Mouse (Mus musculus) cerebellum, adult 2 months (tissue): ENCODE measurements around the gene Pacs2. TPM values are rescaled to one million over a fixed set of nuclear protein-coding genes. Genes with fewer than 3 reads are reported as not detected.

ENCODE experiments used
- DNase-seq, 2 experiments: peaks; one replicate each; pipeline ENCODE4 v3.0.0; 2021
- H3K27ac ChIP-seq: fragments of 200-500 bp; 2 replicates; pipeline ENCODE4 v1.5.1; 2012; ENCODE audit warnings: low read length, control low read depth, inconsistent platforms; ENCODE audit not compliant: insufficient read depth
- H3K27me3 ChIP-seq: fragments of 200-500 bp; 2 replicates; pipeline ENCODE4 v1.6.1; 2012; ENCODE audit warnings: inconsistent platforms, mild to moderate bottlenecking, low read length, moderate library complexity; ENCODE audit not compliant: control insufficient read depth, insufficient read depth
- H3K4me1 ChIP-seq: fragments of 200-500 bp; 2 replicates; pipeline ENCODE4 v1.6.1; 2011; ENCODE audit warnings: low read length; ENCODE audit not compliant: control insufficient read depth, insufficient read depth
- H3K4me3 ChIP-seq: fragments of 200-500 bp; replicated peaks from 2 replicates; pipeline ENCODE3; 2011; ENCODE audit warnings: mild to moderate bottlenecking, low read depth, low read length, control low read depth; ENCODE audit not compliant: insufficient read depth
- CTCF ChIP-seq: fragments of 200-500 bp; IDR thresholded peaks from 2 replicates; pipeline ENCODE4 v1.5.1; 2011; ENCODE audit warnings: low read depth, mild to moderate bottlenecking, control low read depth, low read length, moderate library complexity, borderline replicate concordance; ENCODE audit not compliant: insufficient read depth
- POLR2A ChIP-seq: fragments of 200-500 bp; IDR thresholded peaks from 2 replicates; pipeline ENCODE4 v1.6.1; 2011; ENCODE audit warnings: low read length, control low read depth, borderline replicate concordance; ENCODE audit not compliant: insufficient read depth
- WGBS: fragments of 180-500 bp; shearing (Covaris S2); methylation state at CpG from one replicate; pipeline ENCODE4 v1.1.7; 2018; 5-methylcytosine and 5-hydroxymethylcytosine counted together
- polyA plus RNA-seq: library from polyadenylated mRNA; depleted of rRNA; stranded (reverse); fragments of >200 nt; gene quantifications from 2 replicates; pipeline ENCODE4 v1.2.3, GENCODE M21; 2012; rRNA removed

Gene Pacs2
- 136 and 151 TPM in 2 replicates for polyA plus RNA-seq

DNA sequence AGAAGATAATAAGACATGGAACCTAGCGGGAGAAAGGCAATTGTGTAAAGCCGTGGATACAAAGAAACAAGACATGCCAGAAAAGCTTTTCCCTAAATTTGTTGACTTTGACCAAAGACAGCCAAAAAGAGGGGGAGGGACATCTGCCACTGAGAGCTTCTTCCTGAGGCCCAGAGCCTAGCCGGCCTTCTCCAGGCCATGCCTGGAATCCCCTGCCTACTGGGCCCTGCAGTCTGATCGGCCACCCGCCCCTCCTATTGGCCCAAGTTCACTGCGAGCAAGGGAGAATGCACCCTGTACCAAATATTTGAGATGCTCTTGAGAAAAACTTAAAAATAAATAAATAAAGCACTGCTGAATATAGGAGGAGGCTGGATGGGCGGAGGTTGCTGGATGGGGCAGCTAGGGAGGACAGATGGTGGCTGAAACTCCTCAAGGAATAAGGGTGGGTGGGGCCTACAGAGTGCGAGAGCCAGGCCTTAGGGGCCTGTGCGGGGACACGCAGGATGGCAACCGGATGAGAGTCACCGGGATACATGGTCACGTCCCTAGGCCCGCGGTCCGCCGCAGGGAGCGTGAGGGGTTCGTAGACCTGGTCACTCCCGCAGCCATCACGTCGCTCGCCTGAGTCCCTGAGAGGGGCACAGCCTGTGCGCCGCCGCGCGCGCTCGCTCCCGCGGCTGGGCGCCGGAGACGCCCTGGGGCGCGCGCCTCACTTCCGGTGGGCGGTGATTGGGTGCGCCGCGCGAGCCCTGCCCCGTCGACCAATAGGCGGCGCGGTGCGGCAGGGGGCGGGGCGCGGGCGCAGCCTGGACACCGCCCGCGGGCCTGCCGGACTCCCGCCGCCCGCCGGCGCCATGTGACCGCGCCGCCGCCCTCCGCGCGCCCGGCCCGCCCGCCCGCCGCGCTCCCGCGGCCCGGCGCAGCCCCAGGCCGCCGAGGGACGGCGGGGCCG lies at the start of gene Pacs2:
TSS of gene Pacs2 (plus strand) at position 905 of the 955 bp plus-strand sequence.
- Histone ChIP-seq H3K27me3 (no peaks in the 10 kb centered on the region), H3K4me3 (peak within 1 kb of the TSS; percentile 94), H3K4me1 (peaks cover 20% of the 10 kb centered on the region), H3K27ac (peak within 1 kb of the TSS; percentile 96)
- DNase-seq: peak; percentile 95
- TF ChIP-seq CTCF: no peak
- TF ChIP-seq POLR2A: peak; percentile 97
- 6% methylated on average over 85 of the region's 85 CpGs for WGBS

DNA sequence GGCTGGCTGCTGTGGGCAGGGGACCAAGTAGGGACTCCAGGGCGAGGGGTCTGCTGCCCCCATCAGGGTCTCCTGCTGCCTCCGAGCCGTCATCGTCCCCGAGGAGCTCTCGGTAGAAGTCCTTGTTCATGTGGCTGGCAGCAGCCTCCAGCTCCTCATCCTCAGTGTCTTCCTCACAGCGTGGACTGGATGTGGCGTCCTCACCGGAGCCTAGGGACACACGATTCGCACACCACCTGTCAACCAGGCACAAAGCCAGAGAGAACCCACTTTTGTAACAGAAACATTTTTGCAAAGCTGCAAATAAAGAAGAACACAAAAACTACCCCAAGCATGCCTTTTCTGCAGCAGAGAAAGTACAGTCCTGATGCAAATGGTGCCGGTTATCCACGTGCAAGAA lies 48.5 kb upstream of the Pacs2 start:
- no peak overlapping the region for H3K27ac ChIP-seq
- no peaks in the 10 kb centered on the region for H3K27me3 ChIP-seq
- H3K4me3 ChIP-seq: no peak overlapping the region
- peaks cover 29% of the 10 kb centered on the region for H3K4me1 ChIP-seq
- 26% methylated on average over 13 of the region's 13 CpGs for WGBS
- peak; percentile 48 to 56 for DNase-seq
- TF ChIP-seq CTCF: no peak
- no peak for TF ChIP-seq POLR2A

DNA sequence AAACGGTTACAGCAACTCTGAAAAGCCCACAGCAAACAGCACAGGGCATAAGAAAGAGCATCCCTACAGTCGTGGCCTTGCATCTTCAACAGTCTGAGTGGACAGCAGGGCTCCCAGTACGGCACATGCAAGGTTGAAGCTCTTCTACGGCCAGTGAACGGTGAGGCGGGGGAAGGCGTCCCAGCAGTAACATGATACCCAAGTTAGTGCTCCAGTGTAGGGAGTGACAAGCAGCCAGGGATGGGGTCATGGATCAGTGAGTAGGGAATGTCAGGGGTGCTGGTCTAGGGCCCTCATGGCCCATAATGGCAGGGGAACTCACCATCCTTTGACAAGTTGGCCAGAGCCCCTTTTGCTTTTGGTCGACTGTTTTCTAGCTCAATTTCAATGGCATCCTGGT lies 45.4 kb upstream of the Pacs2 start:
- Histone ChIP-seq H3K27ac (no peak overlapping the region), H3K4me3 (no peak overlapping the region), H3K27me3 (no peaks in the 10 kb centered on the region), H3K4me1 (peaks cover 13% of the 10 kb centered on the region)
- no peak for DNase-seq
- whole genome bisulfite sequencing: 56% methylated on average over 8 of the region's 8 CpGs
- TF ChIP-seq CTCF: no peak
- no peak for TF ChIP-seq POLR2A

DNA sequence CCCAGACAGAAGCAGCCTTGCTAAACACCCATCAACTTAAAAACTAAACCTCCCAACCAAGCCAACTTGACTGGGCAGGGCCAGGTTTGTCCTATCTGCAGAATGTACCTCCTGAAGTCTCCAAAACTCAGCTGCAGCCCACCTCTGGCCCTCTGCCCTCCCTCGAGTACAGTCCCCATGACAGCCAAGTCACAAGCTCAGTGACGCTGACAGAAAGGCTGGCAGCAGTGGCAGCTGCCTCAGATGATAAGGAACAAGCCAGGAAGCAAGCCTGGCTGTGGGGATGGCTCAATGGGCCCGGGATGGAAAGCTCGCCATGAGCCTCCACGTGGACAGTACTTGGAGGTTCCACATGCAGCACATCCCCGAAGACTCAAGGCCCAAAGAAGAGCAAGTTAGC lies 44.7 kb upstream of the Pacs2 start:
- 72% methylated on average over 6 of the region's 6 CpGs for WGBS

DNA sequence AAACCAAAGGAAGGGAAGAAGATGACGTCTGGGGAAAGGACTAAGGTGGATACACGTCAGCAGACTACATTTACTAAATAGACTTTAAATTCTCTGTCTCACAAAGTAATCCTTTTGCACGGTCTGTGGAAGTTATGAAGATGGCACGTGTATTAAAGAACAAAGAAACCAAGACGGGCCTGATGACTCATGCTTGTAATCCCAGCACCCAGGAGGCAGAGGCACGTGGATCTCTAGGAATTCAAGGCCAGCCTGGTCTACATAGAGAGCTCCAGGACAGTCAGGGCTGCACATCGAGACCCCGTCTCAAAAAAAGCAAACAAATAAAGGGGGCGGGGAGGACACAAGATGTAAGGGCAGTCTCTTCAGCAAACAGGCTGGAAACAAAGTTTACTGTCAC lies 39.6 kb upstream of the Pacs2 start:
- no peaks in the 10 kb centered on the region for H3K27me3 ChIP-seq
- no peak for DNase-seq
- peaks cover 21% of the 10 kb centered on the region for H3K4me1 ChIP-seq
- TF ChIP-seq POLR2A (no peak), CTCF (no peak)
- WGBS: 86% methylated on average over 9 of the region's 9 CpGs
- H3K4me3 ChIP-seq: no peak overlapping the region
- no peak overlapping the region for H3K27ac ChIP-seq

More for the DNA sequence above, 44.7 kb upstream of the Pacs2 start:
- H3K4me3 ChIP-seq: no peak overlapping the region
- H3K4me1 ChIP-seq: peaks cover 13% of the 10 kb centered on the region
- H3K27ac ChIP-seq: no peak overlapping the region
- no peaks in the 10 kb centered on the region for H3K27me3 ChIP-seq
- no peak for DNase-seq
- no peak for TF ChIP-seq POLR2A
- TF ChIP-seq CTCF: no peak

DNA sequence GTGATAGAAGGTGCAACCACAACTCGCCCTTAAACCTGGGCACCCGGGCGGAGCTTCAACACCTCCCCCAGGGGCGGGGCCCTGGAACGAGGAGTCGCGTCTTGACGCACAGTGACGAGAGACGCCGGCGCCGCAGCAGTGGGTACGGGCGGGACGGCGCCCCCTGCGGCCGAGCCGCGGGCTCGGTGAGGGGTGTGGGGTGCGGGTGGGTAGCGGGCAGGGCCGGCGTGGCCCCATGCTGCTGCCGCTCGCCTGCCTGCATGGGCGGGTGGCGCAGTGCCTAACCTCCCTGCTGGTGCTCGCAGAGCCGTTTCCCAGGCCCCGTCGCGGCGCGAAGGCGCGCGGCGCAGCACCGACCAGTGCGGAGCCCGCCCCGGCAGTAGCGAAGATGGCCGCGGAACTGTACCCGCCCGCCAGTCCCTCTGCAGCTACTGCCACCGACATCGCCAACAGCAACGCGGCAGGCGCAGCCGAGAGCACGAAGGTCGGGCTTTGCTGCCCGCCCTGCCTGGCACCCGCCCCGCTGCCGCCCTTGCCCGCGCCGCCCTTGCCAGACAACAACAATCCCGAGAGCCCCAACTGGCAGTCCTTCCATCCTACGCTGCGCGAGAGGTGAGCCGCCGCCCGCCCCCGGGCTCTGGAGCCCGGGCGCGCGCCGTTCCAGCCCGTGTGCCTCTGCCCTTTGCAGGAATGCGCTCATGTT lies 37.8 kb upstream of the Pacs2 start, which contains the start of gene Btbd6:
TSS of gene Btbd6 (plus strand) at position 112 of the 703 bp plus-strand sequence.
- Histone ChIP-seq H3K27ac (peak within 1 kb of the TSS; percentile 90), H3K4me1 (peaks cover 21% of the 10 kb centered on the region), H3K27me3 (no peaks in the 10 kb centered on the region), H3K4me3 (peak within 1 kb of the TSS; percentile 84)
- TF ChIP-seq CTCF (peak; percentile 51), POLR2A (peak; percentile 87)
- peak; percentile 93 to 95 for DNase-seq
- WGBS: under 1% methylated on average over 72 of the region's 80 CpGs

DNA sequence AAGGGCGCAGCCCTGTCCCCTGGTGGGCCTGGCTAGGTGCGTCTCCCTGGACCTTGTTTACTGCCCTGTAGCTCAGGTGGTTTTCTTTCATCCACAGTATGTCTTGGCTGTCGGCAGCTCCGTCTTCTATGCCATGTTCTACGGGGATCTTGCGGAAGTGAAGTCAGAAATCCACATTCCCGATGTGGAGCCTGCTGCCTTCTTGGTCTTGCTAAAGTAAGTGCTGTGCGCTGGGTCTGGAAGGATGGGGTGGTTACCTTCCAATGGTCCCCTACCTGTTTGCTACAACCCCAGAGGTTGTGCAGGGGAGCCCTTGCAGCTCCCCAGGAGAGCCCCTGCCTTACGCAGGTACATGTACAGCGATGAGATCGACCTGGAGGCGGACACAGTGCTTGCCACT lies 37.2 kb upstream of the Pacs2 start:
- WGBS: 17% methylated on average over 12 of the region's 12 CpGs
- DNase-seq: no peak
- peak overlapping the region; percentile 84 for H3K4me3 ChIP-seq
- peaks cover 21% of the 10 kb centered on the region for H3K4me1 ChIP-seq
- no peak for TF ChIP-seq POLR2A
- TF ChIP-seq CTCF: no peak
- H3K27ac ChIP-seq: peak overlapping the region; percentile 90
- no peaks in the 10 kb centered on the region for H3K27me3 ChIP-seq

DNA sequence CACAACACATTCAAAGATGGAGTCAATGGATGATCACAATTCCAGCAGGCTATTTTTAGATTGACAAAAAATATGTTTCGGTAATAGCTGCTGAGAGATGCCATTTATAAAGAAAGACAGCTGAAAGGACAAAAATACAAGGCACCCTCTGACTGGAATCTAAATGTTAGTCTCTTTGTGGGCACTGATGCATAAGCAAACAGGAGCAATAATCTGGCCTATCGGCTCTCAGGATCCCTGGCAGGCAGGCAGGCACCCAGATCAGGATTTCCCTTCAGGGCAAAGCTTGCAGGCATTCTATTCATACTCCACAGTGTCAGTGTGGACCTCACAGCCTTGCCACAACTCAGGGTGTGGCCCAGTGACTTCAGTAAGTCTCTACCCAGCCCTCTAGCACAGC lies 32.3 kb upstream of the Pacs2 start:
- 38% methylated on average over 2 of the region's 2 CpGs for WGBS
- Histone ChIP-seq H3K4me1 (peaks cover 20% of the 10 kb centered on the region), H3K27ac (no peak overlapping the region), H3K27me3 (no peaks in the 10 kb centered on the region), H3K4me3 (no peak overlapping the region)
- TF ChIP-seq POLR2A: no peak
- TF ChIP-seq CTCF: no peak
- no peak for DNase-seq
